Mouse (Mus musculus): ENCODE measurements around the gene Pmis2. TPM values are rescaled to one million over a fixed set of nuclear protein-coding genes. Genes with fewer than 3 reads are reported as not detected.
A peak's percentile ranks its signal among the peaks of the same experiment; 100 is the strongest.

Gene Pmis2
- polyA plus RNA-seq, 1 experiment from 2014 or later: not detected

DNA sequence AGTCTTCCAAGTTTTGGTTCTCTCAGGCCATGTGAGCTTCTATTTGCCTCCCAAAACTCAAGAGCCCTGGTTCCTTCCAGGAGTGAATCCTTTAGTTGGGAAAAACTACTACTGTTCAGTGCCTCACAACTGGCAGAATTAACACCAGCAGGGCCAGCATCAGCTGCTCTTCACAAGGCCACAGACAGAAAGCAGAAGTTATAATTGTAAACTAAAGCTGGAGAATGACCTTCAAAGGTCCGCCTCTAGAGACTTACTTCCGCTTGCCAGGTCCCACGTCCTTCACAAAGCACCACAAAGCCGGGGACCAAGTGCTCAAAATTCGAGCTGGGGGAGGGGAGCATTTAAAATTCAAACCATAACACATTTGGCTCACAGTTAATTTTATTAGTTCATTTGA is 26.7 kb upstream of the Pmis2 start:
- no peaks in the 10 kb centered on the region for H3K27me3 ChIP-seq (ENCODE audit: control insufficient read depth, insufficient read depth, low read length)
- H3K4me3 ChIP-seq (ENCODE audit: low read depth, low read length): no peak overlapping the region
- 73% methylated on average over 5 of the region's 5 CpGs for WGBS
- no peaks in the 10 kb centered on the region for H3K4me1 ChIP-seq (ENCODE audit: control insufficient read depth, insufficient read depth, low read length)
- no peak overlapping the region for H3K9ac ChIP-seq (ENCODE audit: low read length)
- no peaks in the 10 kb centered on the region; the same call in 1 of the 2 replicates for H3K9me3 ChIP-seq (ENCODE audit: control insufficient read depth, low read length)
- H3K4me2 ChIP-seq (ENCODE audit: low read depth): no peak overlapping the region
- DNase-seq (ENCODE audit: low spot score) (no peak), ATAC-seq (ENCODE audit: insufficient read depth, low FRiP score, low TSS enrichment) (no peak)
- H3K36me3 ChIP-seq (ENCODE audit: control insufficient read depth, insufficient read depth, low read length): no peaks in the 10 kb centered on the region
- H3K27ac ChIP-seq (ENCODE audit: low read depth, low read length): no peak overlapping the region

DNA sequence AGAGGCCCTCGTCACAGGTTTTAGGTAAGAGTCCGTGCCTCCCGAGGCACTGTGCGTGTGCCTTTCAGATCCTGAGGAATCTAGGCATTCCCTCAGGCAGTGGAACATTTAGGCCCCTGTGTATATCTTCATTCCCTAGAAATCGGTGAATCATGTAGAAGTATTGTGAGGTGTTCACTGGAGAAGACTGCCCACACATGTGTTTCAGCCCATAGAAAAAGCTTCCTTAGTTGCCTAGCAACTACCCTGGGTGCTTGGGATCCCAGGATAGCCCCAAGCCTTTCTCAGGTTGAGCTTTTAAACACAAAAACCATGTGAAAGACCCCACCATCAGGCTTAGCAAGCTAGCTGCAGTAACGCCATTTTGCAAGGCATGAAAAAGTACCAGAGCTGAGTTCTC is 16.9 kb upstream of the Pmis2 start:
- ATAC-seq (ENCODE audit: insufficient read depth, low FRiP score, low TSS enrichment) (no peak), DNase-seq (ENCODE audit: low spot score) (no peak)
- WGBS: 72% methylated on average over 6 of the region's 6 CpGs
- Histone ChIP-seq H3K9ac (ENCODE audit: low read length) (no peak overlapping the region), H3K4me1 (ENCODE audit: control insufficient read depth, insufficient read depth, low read length) (no peaks in the 10 kb centered on the region), H3K27ac (ENCODE audit: low read depth, low read length) (no peak overlapping the region), H3K9me3 (ENCODE audit: control insufficient read depth, low read length) (no peaks in the 10 kb centered on the region), H3K4me2 (ENCODE audit: low read depth) (no peak overlapping the region), H3K36me3 (ENCODE audit: control insufficient read depth, insufficient read depth, low read length) (no peaks in the 10 kb centered on the region), H3K4me3 (ENCODE audit: low read depth, low read length) (no peak overlapping the region), H3K27me3 (ENCODE audit: control insufficient read depth, insufficient read depth, low read length) (peaks cover 6% of the 10 kb centered on the region)

DNA sequence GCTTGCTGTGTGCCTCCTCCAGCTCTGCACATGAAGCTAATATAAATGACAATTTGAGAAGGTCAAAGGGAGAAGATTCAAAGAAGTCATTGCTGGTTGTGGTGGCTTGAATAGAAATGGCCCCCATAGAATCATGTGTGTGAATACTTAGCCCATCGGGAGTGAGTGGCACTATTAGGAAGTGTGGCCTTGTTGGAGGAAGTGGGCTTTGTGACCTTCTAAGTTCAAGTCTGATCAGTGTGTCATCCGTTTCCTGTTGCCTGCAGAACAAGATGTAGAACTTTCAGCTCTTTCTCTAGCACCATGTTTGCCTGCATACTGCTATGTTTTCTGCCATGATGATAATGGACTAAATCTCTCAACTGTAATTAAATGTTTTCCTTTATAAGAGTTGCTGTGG is 12.0 kb upstream of the Pmis2 start:
- WGBS: 81% methylated on average over 2 of the region's 2 CpGs
- H3K4me3 ChIP-seq (ENCODE audit: low read depth, low read length): no peak overlapping the region
- no peaks in the 10 kb centered on the region for H3K4me1 ChIP-seq (ENCODE audit: control insufficient read depth, insufficient read depth, low read length)
- no peak overlapping the region for H3K9ac ChIP-seq (ENCODE audit: low read length)
- H3K9me3 ChIP-seq (ENCODE audit: control insufficient read depth, low read length): 0 out of 2 replicates have a peak, but pooled peaks cover 2% of the 10 kb centered on the region
- H3K27me3 ChIP-seq (ENCODE audit: control insufficient read depth, insufficient read depth, low read length): peaks cover 6% of the 10 kb centered on the region
- no peak for DNase-seq (ENCODE audit: low spot score)
- no peaks in the 10 kb centered on the region for H3K36me3 ChIP-seq (ENCODE audit: control insufficient read depth, insufficient read depth, low read length)
- ATAC-seq (ENCODE audit: insufficient read depth, low FRiP score, low TSS enrichment): no peak
- H3K4me2 ChIP-seq (ENCODE audit: low read depth): no peak overlapping the region
- no peak overlapping the region for H3K27ac ChIP-seq (ENCODE audit: low read depth, low read length)

DNA sequence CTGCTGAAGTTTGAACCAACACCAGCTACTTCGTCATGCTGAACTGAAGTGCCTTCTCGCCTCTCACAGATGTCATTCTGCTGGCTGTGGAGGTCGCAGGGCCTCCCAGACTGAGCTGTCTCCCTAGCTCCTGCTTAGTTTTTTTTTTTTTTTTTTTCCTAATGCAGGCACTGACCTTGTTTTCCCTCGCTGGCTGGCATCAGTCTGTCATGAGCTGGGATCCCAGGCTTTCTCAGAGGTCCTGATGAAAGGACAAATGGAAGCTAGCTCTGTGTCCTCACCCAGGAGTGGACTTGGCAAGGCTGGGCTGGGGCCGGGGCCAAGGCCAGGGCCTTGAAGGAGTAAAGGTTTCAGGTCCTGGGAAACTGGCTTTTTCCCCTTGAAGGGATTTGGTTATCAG is 10.5 kb upstream of the Pmis2 start:
- H3K9ac ChIP-seq (ENCODE audit: low read length): no peak overlapping the region
- ATAC-seq (ENCODE audit: insufficient read depth, low FRiP score, low TSS enrichment) (no peak), DNase-seq (ENCODE audit: low spot score) (no peak)
- H3K4me2 ChIP-seq (ENCODE audit: low read depth): no peak overlapping the region
- H3K4me3 ChIP-seq (ENCODE audit: low read depth, low read length): no peak overlapping the region
- no peak overlapping the region for H3K27ac ChIP-seq (ENCODE audit: low read depth, low read length)
- 0 out of 2 replicates have a peak, but pooled peaks cover 3% of the 10 kb centered on the region for H3K9me3 ChIP-seq (ENCODE audit: control insufficient read depth, low read length)
- no peaks in the 10 kb centered on the region for H3K36me3 ChIP-seq (ENCODE audit: control insufficient read depth, insufficient read depth, low read length)
- H3K4me1 ChIP-seq (ENCODE audit: control insufficient read depth, insufficient read depth, low read length): no peaks in the 10 kb centered on the region
- no peaks in the 10 kb centered on the region for H3K27me3 ChIP-seq (ENCODE audit: control insufficient read depth, insufficient read depth, low read length)
- WGBS: 77% methylated on average over 5 of the region's 5 CpGs

DNA sequence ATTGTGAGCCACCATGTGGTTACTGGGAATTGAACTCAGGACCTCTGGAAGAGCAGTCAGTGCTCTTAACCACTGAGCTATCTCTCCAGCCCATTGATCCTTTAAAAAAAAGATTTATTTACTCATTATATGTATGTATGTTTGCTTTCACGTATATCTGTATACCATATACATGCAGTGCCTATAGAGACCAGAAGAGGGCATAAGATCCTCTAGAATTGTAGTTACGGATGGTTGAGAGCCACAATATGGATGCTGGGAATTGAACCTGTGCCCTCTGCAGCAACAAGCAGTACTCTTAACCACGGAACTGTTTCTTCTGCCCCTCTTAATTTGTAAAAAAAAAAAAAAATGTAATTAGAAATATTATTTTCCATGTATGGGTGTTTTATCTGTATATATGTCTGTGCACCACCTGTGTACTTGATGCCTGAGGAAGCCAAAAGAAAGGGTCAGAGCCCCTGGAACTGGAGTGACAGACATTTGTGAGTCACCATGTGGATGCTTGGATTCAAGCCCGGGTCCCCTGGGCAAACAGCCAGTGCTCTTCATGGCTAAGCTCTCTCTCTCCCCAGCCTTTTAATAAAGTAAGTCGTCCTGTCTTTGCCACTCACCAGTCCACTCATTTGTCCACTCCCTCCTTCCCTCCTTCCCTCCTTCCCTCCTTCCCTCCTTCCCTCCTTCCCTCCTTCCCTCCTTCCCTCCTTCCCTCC is 7.0 kb upstream of the Pmis2 start:
- Histone ChIP-seq H3K27ac (ENCODE audit: low read depth, low read length) (no peak overlapping the region), H3K4me1 (ENCODE audit: control insufficient read depth, insufficient read depth, low read length) (no peaks in the 10 kb centered on the region), H3K4me3 (ENCODE audit: low read depth, low read length) (no peak overlapping the region), H3K27me3 (ENCODE audit: control insufficient read depth, insufficient read depth, low read length) (no peaks in the 10 kb centered on the region), H3K9me3 (ENCODE audit: control insufficient read depth, low read length) (0 out of 2 replicates have a peak, but pooled peaks cover 3% of the 10 kb centered on the region), H3K36me3 (ENCODE audit: control insufficient read depth, insufficient read depth, low read length) (no peaks in the 10 kb centered on the region), H3K9ac (ENCODE audit: low read length) (no peak overlapping the region), H3K4me2 (ENCODE audit: low read depth) (no peak overlapping the region)
- DNase-seq (ENCODE audit: low spot score): no peak
- WGBS: 69% methylated on average over 5 of the region's 5 CpGs
- no peak for ATAC-seq (ENCODE audit: insufficient read depth, low FRiP score, low TSS enrichment)

DNA sequence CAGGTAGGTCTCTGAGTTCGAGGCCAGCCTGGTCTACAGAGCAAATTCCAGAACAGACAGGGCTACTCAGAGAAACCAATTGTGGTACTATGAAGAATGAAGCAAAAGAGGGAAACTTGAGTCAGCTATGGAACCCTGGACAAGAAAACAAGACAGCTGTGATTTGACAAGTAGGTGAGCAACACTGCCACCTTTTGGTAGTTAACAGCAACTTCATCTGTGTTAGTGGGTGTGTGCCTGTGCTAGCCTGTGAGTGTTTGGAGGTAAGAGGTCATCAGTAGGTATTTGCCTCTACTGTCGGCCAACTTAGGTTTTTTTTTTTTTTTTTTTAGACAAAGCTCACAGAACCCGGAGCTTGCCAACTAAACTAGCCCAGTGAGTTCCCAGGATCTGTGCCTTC is 2.2 kb downstream of the Pmis2 start:
- 47% methylated on average over 3 of the region's 3 CpGs for WGBS
- no peak for DNase-seq (ENCODE audit: low spot score)
- H3K27ac ChIP-seq (ENCODE audit: low read depth, low read length): no peak overlapping the region
- ATAC-seq (ENCODE audit: insufficient read depth, low FRiP score, low TSS enrichment): no peak
- H3K36me3 ChIP-seq (ENCODE audit: control insufficient read depth, insufficient read depth, low read length): no peaks in the 10 kb centered on the region
- H3K4me3 ChIP-seq (ENCODE audit: low read depth, low read length): no peak overlapping the region
- no peaks in the 10 kb centered on the region for H3K27me3 ChIP-seq (ENCODE audit: control insufficient read depth, insufficient read depth, low read length)
- no peak overlapping the region for H3K9ac ChIP-seq (ENCODE audit: low read length)
- H3K4me1 ChIP-seq (ENCODE audit: control insufficient read depth, insufficient read depth, low read length): no peaks in the 10 kb centered on the region
- no peaks in the 10 kb centered on the region for H3K9me3 ChIP-seq (ENCODE audit: control insufficient read depth, low read length)
- H3K4me2 ChIP-seq (ENCODE audit: low read depth): no peak overlapping the region

DNA sequence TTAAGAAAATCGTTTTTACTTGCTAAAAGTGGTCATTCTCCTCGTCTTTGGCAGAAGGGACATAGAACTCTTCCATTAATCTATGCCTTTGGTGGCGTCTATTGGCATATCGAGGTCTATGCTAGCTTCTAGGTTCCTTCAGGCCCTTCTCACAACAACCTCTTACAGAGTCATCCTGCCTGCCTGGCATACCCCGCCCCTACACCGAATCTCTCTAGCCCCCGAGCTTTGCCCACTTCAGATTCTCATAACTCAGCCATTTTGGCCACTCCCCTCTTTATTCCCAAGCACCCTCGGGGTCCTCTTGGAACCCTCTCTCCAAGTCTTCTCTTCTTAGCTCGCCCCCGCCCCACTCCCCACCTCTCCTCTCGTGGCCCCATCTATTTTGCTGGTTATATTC is 6.1 kb downstream of the Pmis2 start:
- Histone ChIP-seq H3K4me3 (ENCODE audit: low read depth, low read length) (peak overlapping the region; percentile 55), H3K4me2 (ENCODE audit: low read depth) (peak overlapping the region; percentile 85), H3K36me3 (ENCODE audit: control insufficient read depth, insufficient read depth, low read length) (no peaks in the 10 kb centered on the region), H3K9me3 (ENCODE audit: control insufficient read depth, low read length) (no peaks in the 10 kb centered on the region), H3K27me3 (ENCODE audit: control insufficient read depth, insufficient read depth, low read length) (no peaks in the 10 kb centered on the region), H3K9ac (ENCODE audit: low read length) (peak overlapping the region; percentile 55), H3K4me1 (ENCODE audit: control insufficient read depth, insufficient read depth, low read length) (no peaks in the 10 kb centered on the region), H3K27ac (ENCODE audit: low read depth, low read length) (no peak overlapping the region)
- WGBS: 7% methylated on average over 11 of the region's 11 CpGs
- ATAC-seq (ENCODE audit: insufficient read depth, low FRiP score, low TSS enrichment): 0 out of 2 replicates have a peak, but pooled peaks have one; percentile 46
- DNase-seq (ENCODE audit: low spot score): no peak

DNA sequence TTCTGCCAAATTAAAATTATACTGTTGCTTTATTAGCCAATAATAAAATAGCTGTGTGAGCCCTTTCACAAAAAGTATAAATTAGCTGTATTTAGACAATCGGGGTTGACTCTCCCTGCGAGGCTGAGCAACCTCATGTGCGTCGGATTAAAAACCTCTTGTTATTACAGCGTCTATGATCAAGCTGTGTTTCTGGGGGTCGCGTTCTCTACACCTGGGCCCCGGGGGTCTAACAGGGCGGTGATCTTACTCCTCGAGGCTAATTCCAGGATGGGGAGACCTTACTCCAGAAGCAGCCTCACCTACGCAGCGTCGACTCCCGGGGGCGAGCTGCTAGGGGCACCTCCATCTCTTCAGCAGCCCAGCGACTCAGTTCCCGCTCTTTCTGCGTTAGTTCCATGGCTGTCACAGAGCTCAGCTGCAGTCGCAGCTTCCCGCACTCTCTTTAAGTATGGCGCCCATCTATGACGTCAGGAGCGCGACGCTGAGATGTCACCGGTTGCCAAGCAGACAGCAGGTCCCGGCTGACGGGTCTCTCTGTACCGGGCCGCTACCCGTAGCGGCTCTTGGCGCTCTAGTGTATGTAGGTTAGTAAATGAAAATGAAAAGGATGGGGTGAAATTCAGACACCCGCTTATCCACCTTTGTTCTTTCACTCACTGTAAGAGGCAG is 6.7 kb downstream of the Pmis2 start, which contains the start of gene Haus5:
Gene Haus5, minus strand, starts transcription at position 466 of the 672 bp plus-strand sequence.
- no peak within 1 kb of the TSS for H3K27ac ChIP-seq (ENCODE audit: low read depth, low read length)
- peak within 1 kb of the TSS; percentile 55 for H3K9ac ChIP-seq (ENCODE audit: low read length)
- H3K4me3 ChIP-seq (ENCODE audit: low read depth, low read length): peak within 1 kb of the TSS; percentile 55
- peak within 1 kb of the TSS; percentile 85 for H3K4me2 ChIP-seq (ENCODE audit: low read depth)
- ATAC-seq (ENCODE audit: insufficient read depth, low FRiP score, low TSS enrichment): peak; percentile 90
- H3K36me3 ChIP-seq (ENCODE audit: control insufficient read depth, insufficient read depth, low read length): no peaks in the 10 kb centered on the region
- H3K9me3 ChIP-seq (ENCODE audit: control insufficient read depth, low read length): no peaks in the 10 kb centered on the region
- no peaks in the 10 kb centered on the region for H3K27me3 ChIP-seq (ENCODE audit: control insufficient read depth, insufficient read depth, low read length)
- WGBS: under 1% methylated on average over 34 of the region's 34 CpGs
- DNase-seq (ENCODE audit: low spot score): peak; percentile 94
- no peaks in the 10 kb centered on the region for H3K4me1 ChIP-seq (ENCODE audit: control insufficient read depth, insufficient read depth, low read length)
